Mouse (Mus musculus) midbrain, postnatal 0 days (tissue): ENCODE measurements around the gene Commd8. TPM values are rescaled to one million over a fixed set of nuclear protein-coding genes. Genes with fewer than 3 reads are reported as not detected.

Experiments
- ATAC-seq: fragments of 200-750 bp; cut with Nextera tagmentation; 2 replicates; pipeline ENCODE4 v1.8.0; 2017; ENCODE audit warnings: moderate number of reproducible peaks, mild to moderate bottlenecking, moderate TSS enrichment, moderate library complexity; ENCODE audit not compliant: low FRiP score
- DNase-seq: peaks from one replicate; pipeline ENCODE4 v3.0.0-alpha.2; 2015; ENCODE audit warnings: low spot score
- H3K27ac ChIP-seq: fragments of 300-500 bp; sonication (generic); 2 replicates; pipeline ENCODE4 v1.5.1; 2014; ENCODE audit warnings: low read depth, mild to moderate bottlenecking, low read length, mixed read lengths
- H3K27me3 ChIP-seq: fragments of 300-500 bp; sonication (generic); 2 replicates; pipeline ENCODE4 v1.6.1; 2014; ENCODE audit warnings: low read length, control low read depth, mixed read lengths; ENCODE audit not compliant: insufficient read depth
- H3K36me3 ChIP-seq: fragments of 300-500 bp; sonication (generic); 2 replicates; pipeline ENCODE4 v1.6.1; 2014; ENCODE audit warnings: low read length, control low read depth, mixed read lengths; ENCODE audit not compliant: insufficient read depth
- H3K4me1 ChIP-seq: fragments of 300-500 bp; sonication (generic); 2 replicates; pipeline ENCODE4 v1.6.1; 2014; ENCODE audit warnings: mild to moderate bottlenecking, control low read depth, antibody characterized with exemption, low read length, mixed read lengths; ENCODE audit not compliant: insufficient read depth
- H3K4me2 ChIP-seq: fragments of 300-500 bp; sonication (generic); 2 replicates; pipeline ENCODE4 v1.6.1; 2014; ENCODE audit warnings: low read depth, mild to moderate bottlenecking, low read length, mixed read lengths; ENCODE audit not compliant: poor library complexity, severe bottlenecking
- H3K4me3 ChIP-seq: fragments of 300-500 bp; sonication (generic); 2 replicates; pipeline ENCODE4 v1.5.1; 2014; ENCODE audit warnings: low read depth, mild to moderate bottlenecking, low read length, moderate library complexity
- H3K9ac ChIP-seq: fragments of 300-500 bp; sonication (generic); replicated peaks from 2 replicates; pipeline ENCODE4 v1.6.1; 2014; ENCODE audit warnings: mild to moderate bottlenecking, low read length, moderate library complexity, mixed read lengths; ENCODE audit not compliant: poor library complexity, severe bottlenecking
- H3K9me3 ChIP-seq: fragments of 300-500 bp; sonication (generic); 2 replicates; pipeline ENCODE4 v1.6.1; 2016; ENCODE audit warnings: low read length, control low read depth
- CTCF ChIP-seq: IDR thresholded peaks from 2 replicates; pipeline ENCODE4 v1.5.1; 2016; ENCODE audit warnings: antibody characterized with exemption, mild to moderate bottlenecking
- WGBS: fragments of 180-500 bp; shearing (Covaris S2); extraction: QIAGEN DNeasy Blood & Tissue Kit; methylation state at CpG from one replicate; pipeline ENCODE4 v1.1.7; 2014; 5-methylcytosine and 5-hydroxymethylcytosine counted together
- polyA plus RNA-seq: library from polyadenylated mRNA; unstranded; fragments of >200 nt; fragmentation: Nextera tagmentation; extraction: Ambion mirVana; gene quantifications from 2 replicates; pipeline ENCODE4 v1.2.1, GENCODE M21; 2015
- total RNA-seq: library from RNA; depleted of rRNA; stranded (reverse); fragments of >200 nt; gene quantifications from 2 replicates; pipeline ENCODE4 v1.2.3, GENCODE M21; 2014; rRNA removed

Commd8 gene
- 23.9 and 34.0 TPM in 2 replicates for total RNA-seq
- 146 and 151 TPM in 2 replicates for polyA plus RNA-seq

GRCm38 (mm10) chr5:72167594-72168284 is at the start of gene Commd8:
TSS of gene Commd8 (minus strand) at chr5:72168189.
- ATAC-seq: peak; percentile 90

GRCm38 (mm10) chr5:72211741-72212140 is 43.8 kb upstream of the Commd8 start:
- Histone ChIP-seq H3K9ac (no peak overlapping the region; the same call in 1 of the 2 replicates), H3K9me3 (no peaks in the 10 kb centered on the region), H3K4me3 (peak overlapping the region; percentile 22; the same call in 1 of the 2 replicates), H3K4me1 (no peaks in the 10 kb centered on the region), H3K4me2 (peak overlapping the region; percentile 40), H3K27me3 (no peaks in the 10 kb centered on the region), H3K36me3 (no peaks in the 10 kb centered on the region), H3K27ac (no peak overlapping the region)
- WGBS: 33% methylated on average over 18 of the region's 18 CpGs
- ATAC-seq (peak; percentile 63; the same call in 1 of the 2 replicates), DNase-seq (no peak)
- TF ChIP-seq CTCF: no peak

More at GRCm38 (mm10) chr5:72167594-72168284, at the start of gene Commd8:
- H3K4me2 ChIP-seq: peak within 1 kb of the TSS; percentile 92
- peak within 1 kb of the TSS; percentile 67 for H3K4me3 ChIP-seq
- H3K4me1 ChIP-seq: peaks cover 12% of the 10 kb centered on the region; the same call in 1 of the 2 replicates
- peak within 1 kb of the TSS; percentile 87 for H3K9ac ChIP-seq
- no peaks in the 10 kb centered on the region for H3K27me3 ChIP-seq
- no peaks in the 10 kb centered on the region for H3K9me3 ChIP-seq
- peak within 1 kb of the TSS; percentile 73 for H3K27ac ChIP-seq
- DNase-seq: peak; percentile 97
- TF ChIP-seq CTCF: no peak
- WGBS: under 1% methylated on average over 38 of the region's 38 CpGs
- H3K36me3 ChIP-seq: peaks cover 3% of the 10 kb centered on the region

GRCm38 (mm10) chr5:72210812-72211139 is 42.8 kb upstream of the Commd8 start:
- 39% methylated on average over 5 of the region's 5 CpGs for WGBS
- H3K4me2 ChIP-seq: no peak overlapping the region
- DNase-seq: peak; percentile 24

GRCm38 (mm10) chr5:72210123-72210811 is 42.3 kb upstream of the Commd8 start:
- 45% methylated on average over 13 of the region's 13 CpGs for WGBS
- DNase-seq (no peak), ATAC-seq (peak; percentile 12; the same call in 1 of the 2 replicates)
- no peaks in the 10 kb centered on the region for H3K9me3 ChIP-seq
- H3K27ac ChIP-seq: no peak overlapping the region
- no peaks in the 10 kb centered on the region for H3K27me3 ChIP-seq
- no peaks in the 10 kb centered on the region for H3K4me1 ChIP-seq
- no peak overlapping the region for H3K9ac ChIP-seq
- no peak overlapping the region for H3K4me3 ChIP-seq
- H3K36me3 ChIP-seq: no peaks in the 10 kb centered on the region
- no peak overlapping the region for H3K4me2 ChIP-seq
- no peak for TF ChIP-seq CTCF

More at GRCm38 (mm10) chr5:72210812-72211139, 42.8 kb upstream of the Commd8 start:
- no peak overlapping the region for H3K27ac ChIP-seq
- H3K4me1 ChIP-seq: no peaks in the 10 kb centered on the region
- no peak overlapping the region for H3K9ac ChIP-seq
- TF ChIP-seq CTCF: no peak
- H3K9me3 ChIP-seq: no peaks in the 10 kb centered on the region
- no peaks in the 10 kb centered on the region for H3K27me3 ChIP-seq
- ATAC-seq: 0 out of 2 replicates have a peak, but pooled peaks have one; percentile 38
- H3K4me3 ChIP-seq: no peak overlapping the region
- H3K36me3 ChIP-seq: no peaks in the 10 kb centered on the region

GRCm38 (mm10) chr5:72208515-72208914 is 40.5 kb upstream of the Commd8 start:
- Histone ChIP-seq H3K9ac (no peak overlapping the region), H3K4me1 (no peaks in the 10 kb centered on the region), H3K9me3 (no peaks in the 10 kb centered on the region), H3K4me2 (no peak overlapping the region), H3K4me3 (no peak overlapping the region), H3K27me3 (no peaks in the 10 kb centered on the region), H3K36me3 (no peaks in the 10 kb centered on the region), H3K27ac (no peak overlapping the region)
- TF ChIP-seq CTCF: no peak
- ATAC-seq: no peak
- no peak for DNase-seq
- 93% methylated on average over 1 of the region's 1 CpGs for WGBS

- Histone ChIP-seq H3K4me1 (no peaks in the 10 kb centered on the region), H3K27me3 (no peaks in the 10 kb centered on the region), H3K27ac (no peak overlapping the region), H3K9me3 (no peaks in the 10 kb centered on the region), H3K4me2 (no peak overlapping the region), H3K36me3 (no peaks in the 10 kb centered on the region), H3K9ac (no peak overlapping the region), H3K4me3 (no peak overlapping the region)
- ATAC-seq: no peak
- WGBS: 94% methylated on average over 5 of the region's 5 CpGs
- no peak for DNase-seq
- no peak for TF ChIP-seq CTCF
Observed at GRCm38 (mm10) chr5:72205271-72205670, 37.3 kb upstream of the Commd8 start.
